Mouse (Mus musculus) embryo, embryonic 10 days (tissue): ENCODE measurements at regions not wholly inside any gene's neighbourhood (a gene's known extent, or its start where the extent isn't known, plus 50 kb on each side); places are given as distances from the start of the nearest gene placed in this dataset.

ENCODE experiments used
- DNase-seq: peaks from one replicate; pipeline ENCODE4 v3.0.0-alpha.2; 2015; ENCODE audit warnings: low spot score

- no peak for DNase-seq
Observed at GRCm38 (mm10) chr19:18200105-18200782, 362.8 kb upstream of the Pcsk5 start.

- peak; percentile 20 for DNase-seq
Observed at GRCm38 (mm10) chr19:18189102-18189742, 351.8 kb upstream of the Pcsk5 start.

GRCm38 (mm10) chr19:18188122-18188866, 350.9 kb upstream of the Pcsk5 start:
- no peak for DNase-seq

GRCm38 (mm10) chr19:18185767-18186554, 348.5 kb upstream of the Pcsk5 start:
- DNase-seq, result no peak

GRCm38 (mm10) chr19:18185211-18185610, 347.8 kb upstream of the Pcsk5 start:
- DNase-seq, result no peak

- no peak for DNase-seq
Observed at GRCm38 (mm10) chr19:18176200-18176599, 338.8 kb upstream of the Pcsk5 start.

- DNase-seq, result no peak
Observed at GRCm38 (mm10) chr19:18146494-18146893, 309.1 kb upstream of the Pcsk5 start.

GRCm38 (mm10) chr19:18130936-18131335, 293.5 kb upstream of the Pcsk5 start:
- DNase-seq, result no peak

- DNase-seq, result no peak
Observed at GRCm38 (mm10) chr19:18128786-18129185, 291.4 kb upstream of the Pcsk5 start.

GRCm38 (mm10) chr19:18106236-18106635, 268.8 kb upstream of the Pcsk5 start:
- no peak for DNase-seq

GRCm38 (mm10) chr19:18104590-18104989, 267.2 kb upstream of the Pcsk5 start:
- no peak for DNase-seq

GRCm38 (mm10) chr19:18101423-18102341, 264.2 kb upstream of the Pcsk5 start:
- DNase-seq, result peak; percentile 46

GRCm38 (mm10) chr19:18083312-18083711, 245.9 kb upstream of the Pcsk5 start:
- no peak for DNase-seq

- no peak for DNase-seq
Observed at GRCm38 (mm10) chr19:18068919-18069318, 231.5 kb upstream of the Pcsk5 start.

GRCm38 (mm10) chr19:18067855-18068494, 230.5 kb upstream of the Pcsk5 start:
- no peak for DNase-seq

- no peak for DNase-seq
Observed at GRCm38 (mm10) chr19:18057256-18057890, 219.9 kb upstream of the Pcsk5 start.

GRCm38 (mm10) chr19:18056414-18057254, 219.2 kb upstream of the Pcsk5 start:
- DNase-seq, result peak; percentile 8

- no peak for DNase-seq
Observed at GRCm38 (mm10) chr19:18050353-18050752, 212.9 kb upstream of the Pcsk5 start.

- no peak for DNase-seq
Observed at GRCm38 (mm10) chr19:18034225-18034624, 196.8 kb upstream of the Pcsk5 start.
